Mouse (Mus musculus): ENCODE results near the gene Plcd1. TPM values are rescaled to one million over a fixed set of nuclear protein-coding genes. Genes with fewer than 3 reads are reported as not detected.

Gene Plcd1
- polyA plus RNA-seq, 1 experiment from 2014 or later: 0.42 TPM

- WGBS (ENCODE audit: missing documents): 3% methylated on average over 44 of the region's 44 CpGs
- Histone ChIP-seq H3K4me3 (ENCODE audit: inconsistent target) (peak within 1 kb of the TSS; percentile 47), H3K79me2 (ENCODE audit: inconsistent target) (no peaks in the 10 kb centered on the region), H3K36me3 (ENCODE audit: inconsistent target) (no peaks in the 10 kb centered on the region), H3K27ac (no peak within 1 kb of the TSS)
Measured at GRCm38 (mm10) chr9:119101992-119102782, 8.9 kb upstream of the Plcd1 start, which contains the start of gene Dlec1. Dlec1 (plus strand) TSS chr9:119102478.

GRCm38 (mm10) chr9:119100177-119100898 lies 7.0 kb upstream of the Plcd1 start:
- H3K4me3 ChIP-seq (ENCODE audit: inconsistent target): no peak overlapping the region
- H3K27ac ChIP-seq: no peak overlapping the region
- no peaks in the 10 kb centered on the region for H3K79me2 ChIP-seq (ENCODE audit: inconsistent target)
- 29% methylated on average over 15 of the region's 15 CpGs for WGBS (ENCODE audit: missing documents)
- H3K36me3 ChIP-seq (ENCODE audit: inconsistent target): no peaks in the 10 kb centered on the region

GRCm38 (mm10) chr9:119094462-119095109 lies 1.3 kb upstream of the Plcd1 start:
- no peaks in the 10 kb centered on the region for H3K79me2 ChIP-seq (ENCODE audit: inconsistent target)
- no peaks in the 10 kb centered on the region for H3K36me3 ChIP-seq (ENCODE audit: inconsistent target)
- H3K4me3 ChIP-seq (ENCODE audit: inconsistent target): no peak overlapping the region
- no peak overlapping the region for H3K27ac ChIP-seq
- WGBS (ENCODE audit: missing documents): 76% methylated on average over 13 of the region's 13 CpGs

GRCm38 (mm10) chr9:119092473-119093418 lies 556 bp downstream of the Plcd1 start:
- 6% methylated on average over 45 of the region's 45 CpGs for WGBS (ENCODE audit: missing documents)
- H3K4me3 ChIP-seq (ENCODE audit: inconsistent target): peak overlapping the region; percentile 17
- H3K79me2 ChIP-seq (ENCODE audit: inconsistent target): no peaks in the 10 kb centered on the region
- no peak overlapping the region for H3K27ac ChIP-seq
- H3K36me3 ChIP-seq (ENCODE audit: inconsistent target): no peaks in the 10 kb centered on the region

- Histone ChIP-seq H3K4me3 (ENCODE audit: inconsistent target) (no peak overlapping the region), H3K27ac (no peak overlapping the region), H3K79me2 (ENCODE audit: inconsistent target) (no peaks in the 10 kb centered on the region), H3K36me3 (ENCODE audit: inconsistent target) (no peaks in the 10 kb centered on the region)
- 89% methylated on average over 8 of the region's 12 CpGs for WGBS (ENCODE audit: missing documents)
Measured at GRCm38 (mm10) chr9:119091581-119092310, 1.6 kb downstream of the Plcd1 start.

GRCm38 (mm10) chr9:119090462-119090861 lies 2.8 kb downstream of the Plcd1 start:
- WGBS (ENCODE audit: missing documents): 97% methylated on average over 5 of the region's 5 CpGs
- no peak overlapping the region for H3K4me3 ChIP-seq (ENCODE audit: inconsistent target)
- H3K36me3 ChIP-seq (ENCODE audit: inconsistent target): no peaks in the 10 kb centered on the region
- no peak overlapping the region for H3K27ac ChIP-seq
- H3K79me2 ChIP-seq (ENCODE audit: inconsistent target): no peaks in the 10 kb centered on the region

- no peaks in the 10 kb centered on the region for H3K36me3 ChIP-seq (ENCODE audit: inconsistent target)
- WGBS (ENCODE audit: missing documents): 94% methylated on average over 7 of the region's 7 CpGs
- no peaks in the 10 kb centered on the region for H3K79me2 ChIP-seq (ENCODE audit: inconsistent target)
- H3K27ac ChIP-seq: no peak overlapping the region
- H3K4me3 ChIP-seq (ENCODE audit: inconsistent target): no peak overlapping the region
Measured at GRCm38 (mm10) chr9:119089437-119089836, 3.9 kb downstream of the Plcd1 start.

- Histone ChIP-seq H3K27ac (peak overlapping the region; percentile 40), H3K36me3 (ENCODE audit: inconsistent target) (no peaks in the 10 kb centered on the region), H3K79me2 (ENCODE audit: inconsistent target) (no peaks in the 10 kb centered on the region), H3K4me3 (ENCODE audit: inconsistent target) (peak overlapping the region; percentile 39)
- WGBS (ENCODE audit: missing documents): 1% methylated on average over 24 of the region's 24 CpGs
Measured at GRCm38 (mm10) chr9:119088148-119088801, 5.0 kb downstream of the Plcd1 start.

GRCm38 (mm10) chr9:119087309-119087708 lies 6.0 kb downstream of the Plcd1 start:
- H3K79me2 ChIP-seq (ENCODE audit: inconsistent target): no peaks in the 10 kb centered on the region
- H3K36me3 ChIP-seq (ENCODE audit: inconsistent target): no peaks in the 10 kb centered on the region
- H3K27ac ChIP-seq: no peak overlapping the region
- no peak overlapping the region for H3K4me3 ChIP-seq (ENCODE audit: inconsistent target)
- WGBS (ENCODE audit: missing documents): 78% methylated on average over 5 of the region's 5 CpGs

GRCm38 (mm10) chr9:119086451-119086850 lies 6.9 kb downstream of the Plcd1 start:
- Histone ChIP-seq H3K27ac (no peak overlapping the region), H3K36me3 (ENCODE audit: inconsistent target) (no peaks in the 10 kb centered on the region), H3K79me2 (ENCODE audit: inconsistent target) (no peaks in the 10 kb centered on the region), H3K4me3 (ENCODE audit: inconsistent target) (no peak overlapping the region)
- 83% methylated on average over 1 of the region's 1 CpGs for WGBS (ENCODE audit: missing documents)

GRCm38 (mm10) chr9:119083966-119084365 lies 9.3 kb downstream of the Plcd1 start:
- no peaks in the 10 kb centered on the region for H3K36me3 ChIP-seq (ENCODE audit: inconsistent target)
- no peak overlapping the region for H3K27ac ChIP-seq
- no peak overlapping the region for H3K4me3 ChIP-seq (ENCODE audit: inconsistent target)
- no peaks in the 10 kb centered on the region for H3K79me2 ChIP-seq (ENCODE audit: inconsistent target)
- 93% methylated on average over 10 of the region's 10 CpGs for WGBS (ENCODE audit: missing documents)

GRCm38 (mm10) chr9:119082656-119083430 lies 10.5 kb downstream of the Plcd1 start:
- no peaks in the 10 kb centered on the region for H3K79me2 ChIP-seq (ENCODE audit: inconsistent target)
- WGBS (ENCODE audit: missing documents): 89% methylated on average over 7 of the region's 7 CpGs
- H3K36me3 ChIP-seq (ENCODE audit: inconsistent target): no peaks in the 10 kb centered on the region
- H3K27ac ChIP-seq: no peak overlapping the region
- no peak overlapping the region for H3K4me3 ChIP-seq (ENCODE audit: inconsistent target)

Measured in macrophage (primary cell).